Mouse (Mus musculus): Measurements from ENCODE around the gene Psat1.

DNA sequence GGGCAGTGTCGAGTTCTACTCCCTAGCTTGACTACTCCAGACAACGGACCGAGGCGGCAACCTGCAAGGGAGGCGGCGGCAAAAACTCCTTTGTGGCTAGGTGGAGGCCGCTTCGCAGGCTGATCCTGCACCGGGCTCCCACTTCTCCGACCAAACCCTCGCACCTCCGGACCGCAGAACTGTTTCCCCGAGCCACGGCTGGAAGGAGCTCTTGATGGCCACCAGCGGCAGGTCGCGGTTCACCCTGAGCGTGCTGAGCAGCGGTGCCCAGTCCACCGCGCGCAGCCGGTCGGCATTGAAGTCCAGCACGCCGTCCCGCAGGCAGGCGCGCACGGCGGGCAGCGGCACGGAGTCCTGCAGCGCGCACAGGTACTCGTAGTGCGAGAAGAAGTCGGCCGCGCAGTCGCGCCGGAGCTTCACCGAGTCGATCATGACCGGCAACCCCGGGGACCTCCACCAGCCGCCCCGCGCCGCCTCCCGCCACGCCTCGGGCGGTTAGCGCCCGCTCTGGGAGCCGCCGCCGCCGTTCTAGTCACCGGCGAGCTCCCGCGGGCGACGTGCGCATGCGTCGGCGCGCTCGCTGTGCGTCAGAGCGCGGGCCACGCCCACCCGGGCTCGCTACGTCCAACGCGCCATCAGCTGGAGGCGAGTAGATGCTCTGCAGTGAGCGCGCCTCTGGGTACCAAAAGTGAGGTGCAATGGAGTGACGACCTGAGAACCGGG is 37.5 kb upstream of the Psat1 start, which contains the start of gene Cep78:
- TF ChIP-seq FLI1 (IDR thresholded peaks at IDR 0.05; ENCODE audit: low read length) (no peak), GATA1 (IDR thresholded peaks at IDR 0.05; ENCODE audit: borderline replicate concordance, low read length) (no peak)

Data from megakaryocyte, embryonic 14.5 days (primary cell).